Mouse (Mus musculus): ENCODE results near the gene Cdhr4. TPM values are rescaled to one million over a fixed set of nuclear protein-coding genes. Genes with fewer than 3 reads are reported as not detected.

The Cdhr4 gene
- polyA plus RNA-seq, 1 experiment from 2014 or later, result 8.6 TPM

DNA sequence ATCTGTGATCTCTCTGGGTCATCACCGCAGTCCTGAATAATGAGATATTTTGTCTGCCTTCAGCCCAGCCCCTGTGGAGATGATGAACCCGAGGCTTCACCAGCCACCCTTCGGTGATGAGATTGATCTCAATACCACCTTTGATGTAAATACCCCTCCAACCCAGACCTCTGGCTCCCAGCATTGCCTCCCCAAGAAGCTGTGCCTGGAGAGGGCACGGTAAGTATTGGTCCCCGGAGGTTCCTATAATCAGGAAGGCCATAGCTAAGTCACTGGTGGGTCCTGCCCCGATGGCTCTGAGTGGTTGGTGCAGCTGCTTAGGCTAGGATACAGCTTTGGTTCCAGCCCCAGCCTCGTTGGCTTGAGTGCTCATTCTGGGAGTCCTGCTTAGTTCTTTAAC is 23.8 kb upstream of the Cdhr4 start:
- no peak overlapping the region for H3K9ac ChIP-seq (ENCODE audit: low read depth, low read length)
- WGBS, result 92% methylated on average over 7 of the region's 7 CpGs
- no peaks in the 10 kb centered on the region for H3K27me3 ChIP-seq (replicated peaks; ENCODE audit: control insufficient read depth, insufficient read depth, low read length)
- no peak overlapping the region for H3K4me3 ChIP-seq (ENCODE audit: low read depth, low read length)
- peaks cover 38% of the 10 kb centered on the region for H3K36me3 ChIP-seq (ENCODE audit: control insufficient read depth, insufficient read depth, low read length)
- no peak overlapping the region for H3K27ac ChIP-seq (replicated peaks; ENCODE audit: low read depth, low read length)
- DNase-seq (ENCODE audit: low spot score) (no peak), ATAC-seq (ENCODE audit: low read depth) (no peak)
- H3K4me1 ChIP-seq (ENCODE audit: control insufficient read depth, insufficient read depth, low read length), result no peaks in the 10 kb centered on the region
- H3K4me2 ChIP-seq (ENCODE audit: low read depth, low read length), result no peak overlapping the region
- no peaks in the 10 kb centered on the region for H3K9me3 ChIP-seq (ENCODE audit: control insufficient read depth, low read length)

DNA sequence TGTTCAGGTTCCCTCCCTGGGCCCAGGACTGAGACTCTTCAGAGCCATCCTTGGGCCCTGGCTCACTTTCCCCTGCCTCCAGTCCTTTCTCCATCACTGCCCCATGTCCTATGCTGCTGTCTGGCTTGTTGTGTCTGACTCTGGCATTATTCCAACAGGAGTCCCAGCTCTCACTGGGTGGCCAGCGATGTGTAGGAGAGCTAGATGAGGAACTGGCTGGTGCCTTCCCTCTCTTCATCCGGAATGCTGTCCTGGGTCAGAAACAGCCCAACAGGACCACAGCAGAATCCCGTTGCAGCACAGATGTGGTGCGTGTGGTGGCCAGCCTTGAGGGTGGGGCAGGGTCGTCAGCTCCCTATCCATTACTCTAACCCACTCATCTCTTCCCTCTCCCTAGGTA is 22.0 kb upstream of the Cdhr4 start:
- H3K27ac ChIP-seq (replicated peaks; ENCODE audit: low read depth, low read length), result no peak overlapping the region
- no peak overlapping the region for H3K4me3 ChIP-seq (ENCODE audit: low read depth, low read length)
- H3K27me3 ChIP-seq (replicated peaks; ENCODE audit: control insufficient read depth, insufficient read depth, low read length), result no peaks in the 10 kb centered on the region
- 0 out of 2 replicates have a peak, but pooled peaks cover 2% of the 10 kb centered on the region for H3K4me1 ChIP-seq (ENCODE audit: control insufficient read depth, insufficient read depth, low read length)
- peaks cover 32% of the 10 kb centered on the region for H3K36me3 ChIP-seq (ENCODE audit: control insufficient read depth, insufficient read depth, low read length)
- H3K9me3 ChIP-seq (ENCODE audit: control insufficient read depth, low read length), result no peaks in the 10 kb centered on the region
- H3K4me2 ChIP-seq (ENCODE audit: low read depth, low read length), result no peak overlapping the region
- DNase-seq (ENCODE audit: low spot score) (no peak), ATAC-seq (ENCODE audit: low read depth) (no peak)
- 91% methylated on average over 5 of the region's 5 CpGs for WGBS
- H3K9ac ChIP-seq (ENCODE audit: low read depth, low read length), result no peak overlapping the region

DNA sequence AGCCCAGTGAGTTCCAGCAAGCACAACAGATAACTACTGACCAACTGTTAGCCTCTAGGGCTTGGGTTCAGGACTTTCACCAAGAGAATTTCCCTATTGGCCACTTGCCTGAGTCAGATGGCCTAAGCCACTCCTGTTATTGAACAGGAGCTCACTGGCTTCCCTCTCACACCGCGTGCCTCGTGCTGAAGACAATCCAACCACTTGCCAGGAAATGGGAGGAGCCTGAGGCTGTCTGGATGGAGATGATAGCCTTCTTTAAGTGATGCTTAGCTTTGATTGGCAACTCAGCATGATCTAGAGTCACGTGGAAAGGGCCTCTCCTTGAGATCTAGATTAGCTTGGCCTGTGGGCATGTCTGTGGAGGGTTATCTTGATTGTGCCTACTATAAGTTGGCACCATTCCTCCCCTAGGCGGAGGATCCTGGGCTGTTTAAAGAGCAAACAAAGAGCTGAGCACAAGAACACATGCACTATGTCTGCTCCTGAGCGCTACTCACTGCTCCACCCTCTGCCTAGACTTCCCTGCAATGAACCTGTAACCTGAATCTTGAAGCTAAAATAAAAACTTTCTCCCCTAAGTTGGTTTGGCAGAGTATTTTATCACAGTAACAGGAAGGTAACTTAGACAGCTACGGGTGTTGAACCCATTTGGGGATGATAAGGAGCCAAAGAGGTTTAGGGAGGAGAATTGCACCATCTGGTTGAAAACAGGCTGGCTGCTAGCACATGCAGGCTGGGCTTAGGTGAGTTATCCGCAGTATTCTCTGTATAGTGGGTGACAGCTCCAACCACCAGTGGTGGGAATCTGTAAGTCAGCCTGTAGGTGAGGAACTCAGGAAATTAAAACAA is 20.4 kb upstream of the Cdhr4 start:
- Histone ChIP-seq H3K27me3 (replicated peaks; ENCODE audit: control insufficient read depth, insufficient read depth, low read length) (no peaks in the 10 kb centered on the region), H3K36me3 (ENCODE audit: control insufficient read depth, insufficient read depth, low read length) (peaks cover 32% of the 10 kb centered on the region), H3K9me3 (ENCODE audit: control insufficient read depth, low read length) (no peaks in the 10 kb centered on the region), H3K9ac (ENCODE audit: low read depth, low read length) (no peak overlapping the region), H3K27ac (replicated peaks; ENCODE audit: low read depth, low read length) (no peak overlapping the region), H3K4me1 (ENCODE audit: control insufficient read depth, insufficient read depth, low read length) (0 out of 2 replicates have a peak, but pooled peaks cover 5% of the 10 kb centered on the region), H3K4me3 (ENCODE audit: low read depth, low read length) (no peak overlapping the region), H3K4me2 (ENCODE audit: low read depth, low read length) (no peak overlapping the region)
- ATAC-seq (ENCODE audit: low read depth) (no peak), DNase-seq (ENCODE audit: low spot score) (no peak)
- WGBS, result 75% methylated on average over 8 of the region's 8 CpGs

DNA sequence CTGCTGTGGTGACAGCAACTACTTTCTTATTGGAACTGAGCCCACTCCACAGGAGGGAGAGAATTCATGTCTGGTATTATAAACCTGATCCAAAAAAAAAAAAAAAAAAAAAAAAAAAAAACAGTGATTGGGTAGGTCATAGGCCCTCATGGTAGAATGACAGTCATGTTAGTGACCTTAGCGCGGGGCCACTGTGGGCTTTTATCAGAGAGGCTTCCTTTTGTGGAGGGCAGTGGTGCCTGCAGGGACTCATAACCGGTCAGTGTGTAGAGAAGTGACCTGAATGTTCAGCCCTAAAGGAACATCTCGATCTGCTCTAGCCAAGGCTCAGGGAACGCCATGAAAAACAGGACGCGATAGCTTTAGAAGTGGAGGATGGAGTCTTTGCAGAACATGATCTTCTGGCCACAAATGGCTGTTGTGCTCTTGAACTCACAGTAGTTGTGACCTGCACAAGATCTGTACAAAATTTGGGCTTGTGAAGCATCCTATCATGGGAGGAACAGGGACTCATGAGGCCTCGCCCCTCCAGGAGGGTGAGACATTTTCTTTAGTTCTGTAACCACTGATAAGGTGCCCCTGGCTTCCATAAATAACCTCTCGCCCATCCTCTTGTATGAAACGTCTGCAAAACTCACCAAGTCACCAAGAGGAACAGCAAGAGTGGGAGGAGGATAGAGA is 17.7 kb upstream of the Cdhr4 start:
- no peak overlapping the region for H3K4me2 ChIP-seq (ENCODE audit: low read depth, low read length)
- H3K27me3 ChIP-seq (replicated peaks; ENCODE audit: control insufficient read depth, insufficient read depth, low read length), result no peaks in the 10 kb centered on the region
- ATAC-seq (ENCODE audit: low read depth), result no peak
- H3K9ac ChIP-seq (ENCODE audit: low read depth, low read length), result no peak overlapping the region
- no peak for DNase-seq (ENCODE audit: low spot score)
- H3K27ac ChIP-seq (replicated peaks; ENCODE audit: low read depth, low read length), result no peak overlapping the region
- 74% methylated on average over 10 of the region's 10 CpGs for WGBS
- peaks cover 20% of the 10 kb centered on the region; the same call in 1 of the 2 replicates for H3K36me3 ChIP-seq (ENCODE audit: control insufficient read depth, insufficient read depth, low read length)
- H3K4me1 ChIP-seq (ENCODE audit: control insufficient read depth, insufficient read depth, low read length), result 0 out of 2 replicates have a peak, but pooled peaks cover 5% of the 10 kb centered on the region
- H3K4me3 ChIP-seq (ENCODE audit: low read depth, low read length), result no peak overlapping the region
- H3K9me3 ChIP-seq (ENCODE audit: control insufficient read depth, low read length), result no peaks in the 10 kb centered on the region

DNA sequence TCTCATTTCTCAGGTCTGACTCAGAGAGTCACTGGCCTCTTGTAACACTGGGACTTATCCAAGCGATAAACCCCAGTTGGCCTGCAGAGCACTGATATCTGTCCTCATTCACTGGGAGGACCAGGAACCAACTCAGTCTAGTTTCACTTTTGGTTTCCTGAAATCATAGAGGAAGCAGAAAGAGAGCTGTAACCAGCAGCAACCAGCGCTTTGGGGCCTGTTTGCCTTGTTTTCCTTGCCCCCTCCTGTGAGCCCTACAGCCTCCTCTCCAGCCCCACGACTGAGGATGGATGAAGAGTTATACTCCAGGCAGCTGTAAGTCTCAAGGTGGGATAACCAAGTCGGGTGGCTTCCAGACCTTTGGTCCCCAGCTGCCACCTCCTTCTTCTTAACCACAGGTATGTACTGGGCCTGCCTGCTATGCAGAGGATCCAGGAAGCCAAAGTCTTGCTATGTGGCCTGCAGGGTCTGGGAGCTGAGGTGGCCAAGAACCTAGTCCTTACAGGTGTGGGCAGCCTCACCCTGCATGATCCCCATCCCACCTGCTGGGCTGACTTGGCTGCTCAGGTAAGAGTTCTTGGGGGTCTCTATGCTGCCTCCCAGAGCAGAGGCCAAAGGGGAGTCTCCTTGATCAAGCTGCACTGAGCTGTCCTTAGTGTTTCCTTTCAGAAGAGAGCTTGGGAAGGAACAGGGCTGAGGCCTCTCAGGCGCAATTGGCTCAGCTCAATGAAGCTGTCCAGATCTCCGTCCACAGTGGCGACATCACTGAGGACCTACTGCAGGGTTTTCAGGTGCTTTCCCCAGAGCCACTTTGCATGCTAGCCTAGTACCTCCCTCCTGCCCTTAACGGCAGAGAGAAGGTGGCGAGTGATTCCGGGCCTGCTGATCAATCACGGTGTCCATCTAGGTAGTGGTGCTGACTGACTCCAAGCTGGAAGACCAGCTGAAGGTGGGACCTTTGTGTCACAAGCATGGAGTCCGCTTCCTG is 16.6 kb upstream of the Cdhr4 start, which contains the start of gene Uba7:
Gene Uba7 (plus strand): TSS at position 107 of the 988 bp plus-strand sequence.
- Histone ChIP-seq H3K36me3 (ENCODE audit: control insufficient read depth, insufficient read depth, low read length) (0 out of 2 replicates have a peak, but pooled peaks cover 11% of the 10 kb centered on the region), H3K4me3 (ENCODE audit: low read depth, low read length) (no peak within 1 kb of the TSS), H3K27me3 (replicated peaks; ENCODE audit: control insufficient read depth, insufficient read depth, low read length) (no peaks in the 10 kb centered on the region), H3K9me3 (ENCODE audit: control insufficient read depth, low read length) (no peaks in the 10 kb centered on the region), H3K9ac (ENCODE audit: low read depth, low read length) (no peak within 1 kb of the TSS), H3K4me1 (ENCODE audit: control insufficient read depth, insufficient read depth, low read length) (peaks cover 11% of the 10 kb centered on the region), H3K27ac (replicated peaks; ENCODE audit: low read depth, low read length) (peak within 1 kb of the TSS; percentile 42; the same call in 1 of the 2 replicates), H3K4me2 (ENCODE audit: low read depth, low read length) (peak within 1 kb of the TSS; percentile 0; the same call in 1 of the 2 replicates)
- ATAC-seq (ENCODE audit: low read depth) (no peak), DNase-seq (ENCODE audit: low spot score) (peak; percentile 27)
- 71% methylated on average over 12 of the region's 12 CpGs for WGBS

DNA sequence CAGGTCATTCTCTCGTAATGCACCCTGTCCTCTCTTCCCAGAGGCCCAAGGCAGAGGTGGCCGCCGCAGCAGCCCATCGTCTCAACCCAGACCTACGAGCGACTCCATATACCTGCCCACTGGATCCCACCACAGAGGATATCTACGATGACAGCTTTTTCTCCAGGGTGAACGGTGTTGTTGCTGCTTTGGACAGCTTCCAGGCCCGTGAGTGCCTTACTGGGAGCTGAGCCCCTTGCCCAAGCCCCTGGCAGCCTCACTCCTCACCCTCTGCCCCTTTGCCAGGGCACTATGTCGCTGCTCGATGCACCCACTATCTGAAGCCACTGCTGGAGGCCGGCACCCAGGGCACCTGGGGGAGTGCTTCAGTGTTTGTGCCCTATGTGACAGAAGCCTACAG is 13.5 kb upstream of the Cdhr4 start:
- ATAC-seq (ENCODE audit: low read depth), result no peak
- no peak overlapping the region for H3K4me3 ChIP-seq (ENCODE audit: low read depth, low read length)
- WGBS, result 87% methylated on average over 11 of the region's 12 CpGs

DNA sequence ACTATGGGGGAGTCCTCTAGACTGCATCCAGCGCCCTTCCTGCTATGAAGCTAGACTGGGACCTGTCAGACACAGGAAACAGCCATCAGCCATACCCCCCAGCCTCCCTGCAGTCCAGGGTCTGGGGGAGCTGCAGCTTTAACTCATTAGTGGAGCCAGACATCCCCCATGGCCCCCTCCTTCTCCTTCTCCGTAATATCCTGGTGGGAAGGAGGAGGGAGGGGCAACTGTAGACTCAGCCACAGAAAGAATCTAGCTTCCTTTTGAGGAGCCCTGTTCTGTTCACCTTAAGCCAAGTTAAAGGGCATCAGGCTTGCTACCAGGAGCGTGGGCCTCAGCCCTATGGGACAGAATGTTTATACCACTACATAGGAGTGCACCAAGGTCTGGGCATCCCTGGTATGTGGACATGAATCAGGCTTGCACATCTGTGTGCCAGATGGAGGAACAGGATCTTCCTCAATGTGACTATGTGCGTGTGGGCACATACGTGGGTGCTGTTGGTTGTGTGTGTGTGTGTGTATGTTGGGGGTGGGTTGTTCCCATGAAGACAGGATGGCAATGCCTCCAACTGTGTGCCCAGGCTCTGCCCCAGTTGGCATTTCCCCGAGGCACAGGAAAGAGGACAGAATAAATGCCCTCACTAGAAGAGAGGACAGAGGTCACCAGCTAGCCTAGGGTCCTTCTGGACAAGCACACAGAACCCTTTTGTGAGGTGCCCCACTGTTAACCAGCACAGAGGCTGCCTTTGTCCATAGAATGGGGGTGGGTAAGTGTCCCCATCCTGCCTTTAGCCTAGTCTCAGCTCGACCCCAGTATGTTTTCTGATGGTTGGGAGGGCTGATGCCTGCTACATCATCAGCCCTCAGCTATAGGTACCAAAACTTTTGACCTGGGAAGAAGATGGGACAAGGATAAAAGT is 10.4 kb upstream of the Cdhr4 start:
- ATAC-seq (ENCODE audit: low read depth), result peak; percentile 38
- peak overlapping the region; percentile 98 for H3K27ac ChIP-seq (replicated peaks; ENCODE audit: low read depth, low read length)
- peak; percentile 92 for DNase-seq (ENCODE audit: low spot score)
- peaks cover 9% of the 10 kb centered on the region; the same call in 1 of the 2 replicates for H3K36me3 ChIP-seq (ENCODE audit: control insufficient read depth, insufficient read depth, low read length)
- peak overlapping the region; percentile 83 for H3K9ac ChIP-seq (ENCODE audit: low read depth, low read length)
- WGBS, result 14% methylated on average over 7 of the region's 7 CpGs
- H3K4me2 ChIP-seq (ENCODE audit: low read depth, low read length), result peak overlapping the region; percentile 74
- no peaks in the 10 kb centered on the region for H3K9me3 ChIP-seq (ENCODE audit: control insufficient read depth, low read length)
- H3K27me3 ChIP-seq (replicated peaks; ENCODE audit: control insufficient read depth, insufficient read depth, low read length), result no peaks in the 10 kb centered on the region
- H3K4me3 ChIP-seq (ENCODE audit: low read depth, low read length), result peak overlapping the region; percentile 77
- H3K4me1 ChIP-seq (ENCODE audit: control insufficient read depth, insufficient read depth, low read length), result peaks cover 38% of the 10 kb centered on the region

More for the DNA sequence above, 13.5 kb upstream of the Cdhr4 start:
- no peak overlapping the region for H3K27ac ChIP-seq (replicated peaks; ENCODE audit: low read depth, low read length)
- H3K9me3 ChIP-seq (ENCODE audit: control insufficient read depth, low read length), result no peaks in the 10 kb centered on the region
- no peaks in the 10 kb centered on the region for H3K27me3 ChIP-seq (replicated peaks; ENCODE audit: control insufficient read depth, insufficient read depth, low read length)
- no peaks in the 10 kb centered on the region for H3K36me3 ChIP-seq (ENCODE audit: control insufficient read depth, insufficient read depth, low read length)
- no peak for DNase-seq (ENCODE audit: low spot score)
- no peak overlapping the region for H3K9ac ChIP-seq (ENCODE audit: low read depth, low read length)
- H3K4me2 ChIP-seq (ENCODE audit: low read depth, low read length), result no peak overlapping the region
- H3K4me1 ChIP-seq (ENCODE audit: control insufficient read depth, insufficient read depth, low read length), result peaks cover 33% of the 10 kb centered on the region

Data from embryonic facial prominence, embryonic 14.5 days (tissue).